Mouse (Mus musculus): ENCODE results near the gene Ephb2.

GRCm38 (mm10) chr4:136789821-136790220, 46.0 kb downstream of the Ephb2 start:
- TF ChIP-seq POLR2A (IDR thresholded peaks at IDR 0.05; ENCODE audit: low read depth, low read length) (no peak), CTCF (IDR thresholded peaks at IDR 0.05; ENCODE audit: extremely low read depth, insufficient read length, insufficient replicate concordance, low read depth, low read length) (no peak)

Data from small intestine, adult 2 months (tissue).